Mouse (Mus musculus) gastrocnemius, postnatal 4 days (tissue): Measurements from ENCODE around the gene Psmb2. TPM values are rescaled to one million over a fixed set of nuclear protein-coding genes. Genes with fewer than 3 reads are reported as not detected.
A peak's percentile ranks its signal among the peaks of the same experiment; 100 is the strongest.

Experiments
- DNase-seq, 2 experiments: peaks; one replicate each; pipeline ENCODE4 v3.0.0; 2021 to 2022; ENCODE audit warnings: low spot score in 2 of 2, mixed read lengths in 2 of 2
- total RNA-seq, 2 experiments: library from RNA; stranded (reverse); gene quantifications; 2 replicates each; pipeline ENCODE4 v1.2.3; 2021

Psmb2 gene
- total RNA-seq, 2 experiments from 2014 or later, result 136 to 164 TPM

DNA sequence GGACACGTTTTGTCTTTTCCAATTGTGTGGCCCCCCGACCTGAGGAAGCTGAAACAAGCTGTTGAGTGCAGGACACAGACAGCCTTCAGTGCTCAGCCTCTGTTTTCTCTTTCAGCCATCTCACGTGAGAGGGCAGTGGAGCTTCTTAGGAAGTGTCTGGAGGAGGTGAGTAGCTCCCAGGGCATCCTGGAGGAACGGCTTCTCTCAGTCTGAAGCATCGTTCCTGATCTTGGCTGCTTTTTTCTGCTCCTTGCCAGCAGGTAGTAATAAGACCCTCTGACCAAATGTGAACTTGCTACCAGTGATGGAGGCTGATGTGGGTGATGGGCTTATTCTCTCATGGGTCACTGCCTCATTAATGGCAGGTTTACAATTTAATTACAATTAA, 30.0 kb downstream of the Psmb2 start:
- DNase-seq, result no peak

DNA sequence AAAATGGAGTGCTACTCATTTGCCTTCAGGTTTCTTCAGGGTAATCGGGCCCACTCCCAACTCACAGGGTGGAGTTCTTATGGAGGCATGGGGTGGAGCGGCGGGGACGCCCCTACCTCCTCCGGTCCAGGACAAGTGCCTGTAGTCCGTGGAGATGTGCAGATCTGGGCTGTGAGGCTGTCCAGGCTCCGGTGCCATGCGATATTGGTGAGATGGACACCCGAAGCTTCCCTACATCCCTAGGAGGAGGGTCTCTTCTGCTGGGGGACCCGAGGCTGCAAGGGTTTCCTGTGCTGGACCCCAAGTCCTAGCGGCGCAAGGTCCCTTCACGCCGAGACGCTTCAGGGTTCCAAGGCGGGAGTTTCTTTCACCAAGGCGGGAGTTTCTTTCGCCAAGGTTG, 54.7 kb downstream of the Psmb2 start:
- DNase-seq, result no peak

DNA sequence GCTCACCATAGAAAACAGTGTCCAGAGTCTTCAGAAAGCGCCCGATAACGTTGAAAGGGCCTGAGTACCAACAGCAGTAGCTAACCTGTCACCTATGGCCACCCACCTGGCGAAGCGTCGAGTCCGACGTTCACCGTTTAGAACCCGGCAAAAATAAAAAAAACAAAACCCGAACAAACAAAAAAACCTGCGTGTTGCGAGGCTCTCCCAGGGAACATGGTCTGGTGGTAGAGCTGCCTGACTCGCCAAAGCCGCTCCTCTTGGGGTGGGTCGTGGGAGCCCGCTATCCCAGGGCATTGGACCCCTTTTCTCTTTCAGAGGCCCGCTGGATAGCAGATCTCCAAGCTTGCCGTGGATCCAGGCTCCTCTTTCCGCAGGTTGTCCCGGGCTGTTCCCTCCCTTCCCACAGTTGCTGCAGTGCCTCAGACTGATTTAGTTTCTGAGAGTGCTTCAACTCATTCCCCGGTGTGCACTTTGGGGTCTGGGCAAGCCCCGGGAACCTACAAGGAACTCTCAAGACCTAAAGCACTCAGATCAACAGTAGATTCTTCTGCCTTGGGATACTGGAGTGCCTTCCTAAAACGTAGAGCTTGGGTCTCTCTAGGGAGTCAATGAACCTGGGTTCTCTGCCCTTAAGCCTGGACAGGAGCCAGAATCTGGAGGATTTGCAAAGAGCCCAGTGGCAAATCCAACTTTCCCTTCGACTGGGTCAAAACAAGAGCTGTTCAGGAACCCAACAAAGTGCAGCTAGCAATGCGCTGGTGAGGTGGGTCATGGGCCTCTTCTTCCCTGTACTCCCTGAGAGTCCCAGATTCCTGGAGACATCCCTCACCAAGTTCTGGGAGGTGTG, 55.3 kb downstream of the Psmb2 start:
- DNase-seq, result no peak

DNA sequence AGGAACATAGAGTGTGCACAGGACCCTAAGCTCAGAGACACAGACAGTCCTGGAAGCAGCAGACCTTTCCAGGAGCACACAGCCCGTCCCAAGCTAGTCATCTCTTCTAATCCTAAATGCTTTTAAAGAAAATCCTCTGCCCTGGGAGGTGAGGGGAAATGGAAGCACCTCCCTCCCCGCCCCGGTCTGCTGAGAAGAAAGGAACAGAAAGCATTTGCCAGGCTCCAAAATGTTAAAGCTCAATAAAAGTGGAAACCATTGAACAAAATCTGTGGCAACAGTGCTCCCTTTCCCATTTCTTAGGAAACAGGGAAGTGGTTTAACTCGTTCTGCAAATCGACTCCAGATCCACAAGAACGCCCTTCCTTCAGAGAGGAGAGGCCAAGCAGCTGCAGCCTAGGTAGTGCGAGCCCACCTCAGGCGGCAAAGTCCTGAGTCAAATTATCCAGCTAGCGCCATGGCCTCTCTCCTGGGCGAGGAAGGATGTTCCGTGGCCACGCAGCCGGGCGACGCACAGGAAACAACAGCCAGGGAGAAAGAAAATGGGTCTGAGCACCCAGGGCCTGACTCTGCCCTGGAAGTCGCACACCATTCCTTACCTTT, 56.7 kb downstream of the Psmb2 start:
- no peak for DNase-seq

DNA sequence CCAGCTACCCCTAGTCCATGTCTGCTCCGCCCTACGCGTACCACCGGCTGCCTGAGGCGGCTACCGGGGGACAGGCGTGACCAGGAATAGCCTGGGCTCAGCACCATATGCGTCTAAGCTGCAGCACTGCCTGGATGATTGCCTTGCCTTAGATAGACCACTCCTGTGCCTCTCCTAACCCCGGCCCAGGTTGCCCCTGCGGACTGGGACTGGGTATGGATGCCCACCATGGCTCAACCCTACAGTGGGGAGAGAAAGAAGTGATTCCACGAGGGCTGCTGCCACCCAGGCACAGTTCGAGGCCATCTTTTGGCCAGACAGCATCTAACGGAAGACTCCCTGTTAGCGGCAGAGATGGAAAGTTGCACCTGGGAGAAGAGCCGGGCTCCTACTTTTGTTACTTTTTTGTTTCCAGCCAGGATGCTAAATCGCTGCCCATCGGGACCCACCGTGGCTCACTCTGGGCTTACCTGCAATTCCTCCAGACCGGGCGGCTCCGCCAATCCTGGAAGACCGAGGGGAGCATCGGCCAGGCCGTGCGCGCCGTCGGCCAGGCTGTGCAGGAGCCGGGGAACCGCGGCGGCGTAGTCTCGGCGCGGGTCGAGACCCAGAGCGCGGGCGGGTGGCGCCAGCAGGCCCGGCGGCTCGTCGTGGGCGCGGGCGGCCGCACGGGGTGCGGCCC, 57.4 kb downstream of the Psmb2 start:
- no peak for DNase-seq

DNA sequence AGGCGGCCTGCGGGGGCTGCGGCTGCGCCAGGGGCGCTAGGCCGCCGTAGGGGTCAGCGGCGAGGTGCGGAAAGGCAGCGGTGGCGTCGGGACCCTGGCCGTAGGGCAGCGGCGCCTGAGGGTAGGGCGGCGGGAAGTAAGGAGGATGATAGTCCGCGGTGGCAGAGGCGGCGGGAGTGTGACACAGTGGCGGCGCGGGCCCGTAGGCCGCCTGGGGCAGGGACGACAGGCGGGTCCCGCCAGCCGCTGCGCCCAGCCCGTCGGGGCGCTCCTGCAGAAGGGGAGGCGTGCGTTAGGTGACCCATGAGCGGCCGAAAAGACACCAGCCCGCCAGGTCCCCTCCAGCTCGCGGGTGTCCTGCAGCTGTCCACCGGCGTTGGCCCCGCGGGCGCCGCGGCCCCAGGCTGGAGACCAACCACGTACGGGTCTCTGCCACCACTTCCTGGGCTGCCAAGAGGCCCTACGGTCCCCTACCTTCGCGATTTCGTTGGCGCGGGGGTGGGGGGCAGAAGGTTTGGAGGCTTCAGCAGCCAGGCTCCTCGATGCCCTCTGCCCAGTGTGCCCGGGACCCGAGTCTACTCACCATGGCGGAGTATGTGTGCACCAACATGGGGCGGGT, 58.1 kb downstream of the Psmb2 start:
- DNase-seq, result no peak

DNA sequence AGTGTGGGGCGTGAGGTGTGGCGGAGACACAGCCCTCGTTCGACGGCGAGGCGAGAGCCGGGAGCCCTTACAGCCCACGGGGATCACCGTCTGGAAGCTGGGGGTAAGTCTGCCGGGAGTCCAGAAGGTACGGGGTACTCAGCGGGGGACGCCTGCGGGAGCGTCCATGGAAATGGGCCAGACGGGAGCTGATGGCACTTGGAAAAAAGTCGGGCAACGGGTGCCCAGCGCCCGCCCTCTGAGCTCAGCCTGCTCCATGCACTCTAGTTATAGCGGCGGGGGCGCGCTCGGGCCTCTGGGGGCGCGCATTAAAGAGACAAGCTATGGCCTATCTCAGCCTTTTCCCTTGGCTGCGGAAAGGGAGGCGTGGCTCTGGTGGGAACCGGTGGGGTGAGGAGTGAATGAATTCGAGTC, 58.6 kb downstream of the Psmb2 start, which contains the start of gene Tfap2e:
Gene Tfap2e (minus strand): TSS at position 240 of the 414 bp plus-strand sequence.
- DNase-seq, result peak in 1 of 2 experiments; percentile 43

DNA sequence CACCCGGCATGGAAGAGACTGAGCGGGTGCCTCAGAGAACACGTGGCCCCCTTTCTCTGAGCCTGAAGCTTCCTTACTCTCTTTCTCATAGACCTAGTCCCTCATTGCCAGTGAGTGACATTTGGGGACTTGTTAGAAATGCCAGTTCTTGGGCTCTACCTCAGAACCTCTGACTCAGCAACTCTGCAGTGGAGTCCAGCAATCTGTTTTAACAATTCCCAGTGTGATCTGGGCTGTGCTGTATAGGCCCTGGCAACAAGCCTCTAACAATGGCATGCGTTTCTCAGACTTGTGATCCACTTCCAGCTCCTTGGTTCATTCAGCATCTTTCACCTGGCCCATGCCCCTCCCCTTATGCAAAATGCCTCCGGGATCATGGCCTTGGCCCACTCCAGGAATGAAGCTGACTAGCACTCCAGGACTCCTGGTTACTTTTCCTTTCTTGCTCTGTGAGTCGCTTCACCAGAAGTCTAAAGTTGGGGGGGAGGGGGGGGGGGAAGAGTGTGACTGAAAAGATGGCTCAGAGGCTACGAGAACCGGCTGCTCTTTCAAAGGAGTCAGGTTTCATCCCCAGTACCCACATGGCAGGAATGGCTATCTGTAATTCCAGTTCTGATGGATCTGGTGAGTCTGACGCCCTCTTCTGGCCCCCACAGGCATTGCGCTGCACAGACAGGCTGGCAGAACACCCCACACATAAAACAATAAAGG, 62.7 kb downstream of the Psmb2 start:
- DNase-seq, result no peak

DNA sequence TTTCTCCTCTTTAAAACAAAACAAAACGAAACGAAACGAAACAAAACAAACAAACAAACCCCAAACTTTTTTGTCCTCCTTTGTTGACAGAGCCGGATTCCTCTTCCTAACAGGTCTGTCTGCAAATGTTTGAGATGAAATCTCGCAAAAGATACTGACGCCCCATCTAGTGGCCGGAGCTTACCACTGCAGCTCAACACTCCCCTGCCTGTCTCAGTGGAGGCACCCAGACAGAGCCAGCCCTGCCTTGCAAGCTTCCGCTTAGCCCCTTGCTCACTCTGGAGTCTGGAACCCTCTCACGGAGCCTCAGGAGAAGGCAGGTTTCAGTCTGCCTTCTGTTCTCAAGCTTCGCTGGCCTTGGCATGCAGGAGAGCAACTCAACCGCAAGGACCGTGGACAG, 64.0 kb downstream of the Psmb2 start:
- DNase-seq, result peak in 1 of 2 experiments; percentile 71

DNA sequence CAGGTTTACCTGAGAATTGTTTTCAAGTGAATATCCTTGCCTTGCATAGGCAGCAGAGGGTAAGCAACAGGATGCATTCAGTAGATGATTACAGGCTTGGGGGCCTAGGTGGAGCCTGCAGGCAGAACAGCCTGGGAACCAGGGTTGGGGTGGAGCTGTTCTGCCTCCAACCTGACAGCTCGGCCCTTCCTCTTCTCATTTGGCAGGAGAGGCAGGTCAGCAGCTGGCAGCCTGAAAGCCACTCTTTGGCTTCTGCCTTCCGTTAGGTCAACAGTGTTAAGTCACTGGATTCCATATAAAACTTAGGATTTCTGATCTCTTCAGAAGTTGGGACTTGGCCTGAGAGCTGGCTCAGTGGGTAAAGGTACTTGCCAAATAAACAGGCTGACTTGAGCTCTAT, 65.5 kb downstream of the Psmb2 start:
- DNase-seq, result no peak

DNA sequence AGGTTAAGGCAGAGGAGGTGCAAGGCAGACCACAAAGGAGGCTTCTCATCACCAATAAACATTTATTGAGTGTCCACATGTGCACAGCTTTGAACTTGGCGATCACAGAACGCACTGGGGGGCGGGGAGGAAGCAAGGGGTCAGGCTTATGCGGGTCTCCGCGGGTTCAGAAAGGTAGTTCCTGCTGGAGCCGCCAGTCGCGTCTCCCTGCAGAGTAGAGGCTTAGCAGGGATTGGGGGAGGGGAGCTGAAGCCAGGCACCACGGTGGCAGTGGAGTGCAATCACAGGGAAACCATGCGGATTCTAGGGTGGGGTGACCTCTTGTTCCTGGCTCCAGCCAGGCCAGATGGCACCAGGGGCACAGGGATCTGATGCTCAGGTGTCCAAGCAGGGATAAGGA, 66.3 kb downstream of the Psmb2 start:
- DNase-seq, result no peak

DNA sequence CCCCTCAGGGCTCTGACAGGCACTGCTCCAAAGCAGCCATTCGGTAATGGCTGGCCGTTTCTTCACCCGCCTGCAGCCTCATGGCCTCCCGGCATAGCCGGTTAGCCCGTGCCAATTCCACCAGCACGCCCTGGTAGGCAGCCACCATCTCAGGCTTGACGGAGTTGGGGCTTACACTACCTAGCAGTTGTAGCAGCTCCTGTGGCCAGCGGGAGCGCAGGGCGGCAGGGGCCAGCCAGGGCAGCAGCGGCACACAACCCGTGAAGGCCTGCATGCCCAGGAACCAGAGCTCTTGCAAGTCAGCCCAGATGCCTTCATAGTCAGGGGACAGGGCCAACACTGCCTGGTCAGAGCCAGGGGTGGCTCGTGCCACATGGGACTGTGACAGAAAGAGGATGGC, 67.4 kb downstream of the Psmb2 start:
- no peak for DNase-seq

DNA sequence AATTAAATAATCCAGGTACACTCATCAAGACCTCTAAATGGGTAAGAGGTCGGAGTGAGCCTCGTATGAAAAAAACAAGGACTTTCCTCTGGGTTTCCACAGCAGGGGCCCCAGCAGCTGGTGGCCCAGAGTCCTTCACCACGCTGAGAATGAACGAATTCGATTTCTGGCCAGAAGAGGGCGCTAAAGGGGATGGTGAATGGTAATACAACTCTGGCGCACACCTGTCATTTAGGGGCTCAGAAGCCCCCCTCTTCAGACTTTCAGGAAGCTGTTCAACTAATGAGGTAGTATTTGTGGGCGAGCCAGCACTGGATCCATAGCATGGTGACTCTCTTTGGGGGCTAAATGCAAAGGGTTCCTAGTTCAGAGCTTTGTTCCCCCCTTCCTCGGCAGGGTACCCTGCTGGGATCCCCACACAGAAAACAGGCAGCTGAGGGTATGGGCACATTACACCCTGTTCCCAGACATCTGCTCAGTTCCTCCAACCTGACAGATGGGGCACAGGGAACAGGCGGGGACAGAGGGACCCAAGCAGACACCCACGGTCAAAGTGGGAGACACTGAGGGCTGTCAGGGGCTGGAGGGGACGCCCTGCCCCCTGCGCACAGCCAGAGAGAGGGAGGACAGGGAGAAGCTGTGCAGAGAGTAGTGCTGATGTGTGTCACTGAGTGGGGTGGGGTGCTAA, 68.2 kb downstream of the Psmb2 start:
- peak in 1 of 2 experiments; percentile 63 for DNase-seq

DNA sequence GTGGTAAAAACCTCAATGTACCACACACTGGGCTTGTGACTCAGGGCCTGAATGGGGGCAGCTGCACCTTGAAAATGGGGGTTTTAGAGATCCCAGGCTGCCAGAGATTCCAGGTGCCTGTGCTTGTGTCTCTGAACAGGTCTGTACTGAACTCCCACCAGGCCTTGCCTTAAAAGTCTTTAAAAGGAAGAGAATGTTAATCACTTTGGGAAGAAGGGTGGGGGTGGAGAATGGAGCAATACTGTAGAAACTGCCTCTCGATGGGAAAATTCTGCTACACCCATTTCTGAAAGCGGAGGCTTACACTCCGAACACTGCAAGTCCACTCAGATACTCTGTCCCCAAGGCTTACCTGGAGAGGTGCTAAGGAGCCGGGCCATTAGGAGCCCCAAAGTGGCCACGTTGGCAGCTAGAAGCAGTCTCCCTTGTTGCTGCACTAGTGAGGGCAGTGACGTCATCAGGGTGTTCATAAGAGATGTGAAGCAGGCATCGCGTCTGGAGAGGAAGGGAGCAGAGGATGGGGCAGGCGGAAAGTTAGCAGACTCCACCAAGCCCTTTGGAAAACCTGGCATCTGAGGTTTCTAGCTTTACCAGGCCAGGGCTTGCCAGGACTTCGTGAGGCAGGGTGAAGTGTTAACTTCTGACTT, 68.9 kb downstream of the Psmb2 start:
- DNase-seq, result no peak

DNA sequence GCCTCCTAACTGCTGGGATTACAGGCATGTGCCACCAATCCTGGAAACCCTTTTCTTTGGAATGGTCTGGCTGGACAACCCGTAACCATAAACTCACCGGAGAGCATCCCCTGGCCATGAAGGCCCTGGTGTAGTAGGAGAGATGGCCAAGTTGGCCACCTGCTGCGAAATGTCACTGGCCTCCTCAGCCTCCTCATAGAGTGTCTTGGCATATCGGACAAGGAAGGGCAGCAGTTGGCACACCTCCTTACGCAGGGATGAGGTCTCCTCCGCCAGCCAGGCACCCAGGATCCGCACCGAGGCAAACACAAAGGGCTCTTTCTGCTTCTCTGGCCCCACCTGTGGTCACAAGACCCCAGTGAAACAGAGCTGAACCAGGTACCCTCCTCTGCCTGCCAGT, 71.0 kb downstream of the Psmb2 start:
- no peak for DNase-seq

DNA sequence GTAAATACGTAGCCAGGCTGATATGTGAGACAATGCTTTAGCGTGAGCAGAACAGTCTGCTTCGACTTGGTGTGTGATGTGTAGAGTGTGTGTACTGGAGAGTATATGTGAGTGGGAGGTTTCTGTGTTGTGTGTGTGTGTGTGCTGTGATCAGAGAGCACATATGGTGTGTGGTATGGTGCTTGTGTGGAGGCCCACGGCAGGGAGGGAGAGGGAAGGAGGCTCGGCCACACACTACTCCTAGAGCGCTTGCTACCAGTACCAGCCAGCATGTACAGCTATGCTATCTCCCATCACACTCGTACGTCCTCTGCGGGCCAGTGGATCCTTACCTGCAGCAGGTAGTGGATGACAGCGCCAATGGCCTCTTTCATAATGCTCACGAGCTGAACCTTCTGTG, 72.1 kb downstream of the Psmb2 start:
- DNase-seq, result no peak

DNA sequence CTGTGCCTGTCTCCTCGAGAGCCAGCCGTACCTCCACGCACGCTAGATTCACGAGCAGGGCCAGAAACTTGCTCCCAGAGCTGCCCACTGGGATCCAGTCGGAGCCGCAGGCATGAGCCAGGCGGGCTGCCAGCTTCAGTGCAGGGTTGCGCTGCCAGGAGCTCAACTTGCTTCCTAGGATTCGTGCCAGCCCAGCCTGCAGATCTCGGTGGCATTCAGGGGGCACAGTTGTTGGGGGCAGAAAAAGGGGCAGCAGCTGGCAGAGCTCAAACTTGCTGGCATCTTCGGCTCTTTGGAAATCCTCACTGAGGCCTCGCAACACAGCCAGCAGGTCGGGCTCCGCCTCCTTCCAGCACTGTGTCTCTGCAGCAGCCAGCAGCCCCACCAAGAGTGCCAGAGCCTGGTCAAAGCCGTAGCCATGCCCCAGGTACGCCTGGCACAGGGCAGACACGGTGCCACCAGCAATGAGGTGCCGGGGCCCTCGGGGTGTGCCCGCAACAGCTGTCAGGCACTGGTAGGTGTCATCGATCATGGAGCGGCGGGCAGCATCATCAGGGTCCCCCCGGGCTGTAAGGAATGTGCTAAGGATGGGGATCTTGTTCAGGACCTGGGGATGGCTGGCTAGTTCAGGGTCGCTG, 72.7 kb downstream of the Psmb2 start:
- DNase-seq, result peak in 1 of 2 experiments; percentile 75

DNA sequence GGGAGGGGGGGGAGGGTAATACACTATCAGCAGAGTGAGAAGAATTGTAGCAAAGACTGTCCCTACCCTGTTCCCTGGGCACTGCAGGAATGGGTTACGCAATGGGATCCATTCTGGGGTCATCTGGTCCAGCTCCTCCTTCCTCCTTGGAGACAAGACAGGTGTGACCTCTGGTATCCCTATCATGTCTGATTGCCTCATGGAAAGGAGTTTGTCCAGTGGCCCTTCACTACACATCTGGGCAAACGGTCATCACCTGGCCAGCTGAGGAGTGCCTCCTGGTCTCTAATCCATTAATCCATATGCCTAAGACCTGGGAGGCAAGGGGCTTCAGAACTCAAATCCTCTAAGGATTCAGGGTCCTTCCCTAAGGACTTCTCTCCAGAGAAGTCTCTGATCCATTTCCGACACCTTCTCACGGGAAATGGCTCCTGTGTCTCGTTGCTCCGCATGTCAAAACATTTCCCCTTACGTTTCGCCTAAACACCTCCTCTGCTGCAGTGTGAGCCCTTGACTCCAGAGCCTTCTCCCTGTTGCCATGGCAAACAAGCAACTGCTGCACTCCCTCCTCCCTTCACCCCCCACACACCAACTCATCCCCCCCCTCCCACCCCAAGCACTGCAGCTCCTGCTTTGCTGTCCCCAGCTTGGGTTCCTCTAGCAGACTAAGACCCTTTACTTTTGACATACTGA, 73.6 kb downstream of the Psmb2 start:
- DNase-seq, result no peak

DNA sequence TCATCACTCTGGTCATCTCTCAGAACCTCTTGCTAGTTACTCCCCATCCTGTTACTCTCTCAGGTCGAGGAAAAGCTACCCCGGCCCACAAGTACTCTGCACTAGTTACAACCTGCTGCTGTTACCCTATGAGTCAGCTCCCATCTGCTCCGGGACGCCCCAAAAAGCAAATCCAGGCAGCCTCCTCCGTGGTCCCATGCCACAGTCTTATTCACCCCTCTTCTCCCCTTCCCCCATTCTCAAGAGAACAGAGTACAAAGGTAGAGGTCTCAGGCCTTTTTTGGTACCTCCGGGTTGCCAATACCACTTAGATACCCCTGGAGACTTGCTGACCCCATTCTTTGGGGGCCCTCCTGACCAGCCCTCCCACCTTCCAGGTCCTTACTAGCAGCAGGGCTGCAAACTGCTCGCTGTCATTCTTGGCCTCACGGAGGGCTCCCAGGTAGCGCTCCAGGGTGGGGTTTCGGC, 74.2 kb downstream of the Psmb2 start:
- DNase-seq, result no peak
